Mouse (Mus musculus) forebrain, postnatal 0 days (tissue): ENCODE results near the gene Cmtm2b. TPM values are rescaled to one million over a fixed set of nuclear protein-coding genes. Genes with fewer than 3 reads are reported as not detected.

ENCODE experiments used
- ATAC-seq: fragments of 200-750 bp; cut with Nextera tagmentation; 2 replicates; pipeline ENCODE4 v1.8.0; 2017; ENCODE audit warnings: mild to moderate bottlenecking, moderate library complexity
- DNase-seq: peaks from one replicate; pipeline ENCODE4 v3.0.0-alpha.2; 2015
- H3K27ac ChIP-seq: fragments of 300-500 bp; sonication (generic); 2 replicates; pipeline ENCODE4 v1.5.1; 2014; ENCODE audit warnings: low read depth, mild to moderate bottlenecking, antibody characterized with exemption, low read length, moderate library complexity, mixed read lengths
- H3K27me3 ChIP-seq: fragments of 300-500 bp; sonication (generic); 2 replicates; pipeline ENCODE4 v1.6.1; 2014; ENCODE audit warnings: mild to moderate bottlenecking, low read length, mixed read lengths; ENCODE audit not compliant: insufficient read depth
- H3K36me3 ChIP-seq: fragments of 300-500 bp; sonication (generic); 2 replicates; pipeline ENCODE4 v1.6.1; 2014; ENCODE audit warnings: mild to moderate bottlenecking, moderate library complexity; ENCODE audit not compliant: insufficient read depth
- H3K4me1 ChIP-seq: fragments of 300-500 bp; sonication (generic); 2 replicates; pipeline ENCODE4 v1.6.1; 2014; ENCODE audit warnings: antibody characterized with exemption; ENCODE audit not compliant: insufficient read depth
- H3K4me2 ChIP-seq: fragments of 300-500 bp; sonication (generic); 2 replicates; pipeline ENCODE4 v1.6.1; 2014; ENCODE audit warnings: low read depth, mild to moderate bottlenecking, moderate library complexity
- H3K4me3 ChIP-seq: fragments of 300-500 bp; sonication (generic); 2 replicates; pipeline ENCODE4 v1.5.1; 2014; ENCODE audit warnings: low read depth, low read length, mixed read lengths
- H3K9ac ChIP-seq: fragments of 300-500 bp; sonication (generic); 2 replicates; pipeline ENCODE4 v1.6.1; 2014; ENCODE audit warnings: mild to moderate bottlenecking
- H3K9me3 ChIP-seq: fragments of 300-500 bp; sonication (generic); 2 replicates; pipeline ENCODE4 v1.6.1; 2016; ENCODE audit warnings: low read length
- CTCF ChIP-seq: sonication (generic); IDR thresholded peaks from 2 replicates; pipeline ENCODE4 v1.5.1; 2016; ENCODE audit warnings: antibody characterized with exemption, control low read depth, low read depth
- WGBS: fragments of 180-500 bp; shearing (Covaris S2); extraction: QIAGEN DNeasy Blood & Tissue Kit; methylation state at CpG from one replicate; pipeline ENCODE4 v1.1.7; 2014; 5-methylcytosine and 5-hydroxymethylcytosine counted together
- polyA plus RNA-seq: library from polyadenylated mRNA; unstranded; fragments of >200 nt; fragmentation: Nextera tagmentation; extraction: Ambion mirVana; gene quantifications from 2 replicates; pipeline ENCODE4 v1.2.1, GENCODE M21; 2015
- total RNA-seq: library from RNA; depleted of rRNA; stranded (reverse); fragments of >200 nt; gene quantifications from 2 replicates; pipeline ENCODE4 v1.2.3, GENCODE M21; 2014

Gene Cmtm2b
- total and polyA plus RNA-seq, 2 experiments from 2014 or later, result not detected

- TF ChIP-seq CTCF, result no peak
- H3K27ac ChIP-seq, result no peak overlapping the region
- H3K9ac ChIP-seq, result no peak overlapping the region
- H3K4me2 ChIP-seq, result no peak overlapping the region
- 61% methylated on average over 15 of the region's 15 CpGs for WGBS
- ATAC-seq (no peak), DNase-seq (no peak)
- H3K4me3 ChIP-seq, result no peak overlapping the region
- H3K4me1 ChIP-seq, result no peaks in the 10 kb centered on the region
- peaks cover 12% of the 10 kb centered on the region for H3K36me3 ChIP-seq
- H3K9me3 ChIP-seq, result no peaks in the 10 kb centered on the region
- H3K27me3 ChIP-seq, result no peaks in the 10 kb centered on the region
These were observed 37.9 kb downstream of the Cmtm2b start for GRCm38 (mm10) chr8:104359778-104360456.

GRCm38 (mm10) chr8:104365695-104366094 is 43.7 kb downstream of the Cmtm2b start:
- H3K36me3 ChIP-seq, result no peaks in the 10 kb centered on the region
- H3K4me1 ChIP-seq, result 0 out of 2 replicates have a peak, but pooled peaks cover 10% of the 10 kb centered on the region
- no peak for TF ChIP-seq CTCF
- no peak overlapping the region for H3K4me3 ChIP-seq
- WGBS, result 92% methylated on average over 9 of the region's 9 CpGs
- no peak overlapping the region for H3K27ac ChIP-seq
- no peaks in the 10 kb centered on the region for H3K9me3 ChIP-seq
- ATAC-seq (no peak), DNase-seq (no peak)
- no peaks in the 10 kb centered on the region for H3K27me3 ChIP-seq
- H3K9ac ChIP-seq, result no peak overlapping the region
- H3K4me2 ChIP-seq, result no peak overlapping the region

- 12% methylated on average over 5 of the region's 5 CpGs for WGBS
- Histone ChIP-seq H3K9ac (no peak overlapping the region), H3K4me1 (0 out of 2 replicates have a peak, but pooled peaks cover 10% of the 10 kb centered on the region), H3K36me3 (no peaks in the 10 kb centered on the region), H3K4me3 (no peak overlapping the region), H3K27me3 (no peaks in the 10 kb centered on the region), H3K27ac (no peak overlapping the region), H3K4me2 (no peak overlapping the region), H3K9me3 (no peaks in the 10 kb centered on the region)
- TF ChIP-seq CTCF, result no peak
- ATAC-seq (peak; percentile 66), DNase-seq (no peak)
These were observed 45.4 kb downstream of the Cmtm2b start for GRCm38 (mm10) chr8:104367398-104367797.

GRCm38 (mm10) chr8:104369591-104369990 is 47.6 kb downstream of the Cmtm2b start:
- H3K4me3 ChIP-seq, result no peak overlapping the region
- H3K9ac ChIP-seq, result no peak overlapping the region
- H3K4me2 ChIP-seq, result 0 out of 2 replicates have a peak overlapping the region, but pooled peaks have one; percentile 4
- no peaks in the 10 kb centered on the region for H3K27me3 ChIP-seq
- no peak for DNase-seq
- peak overlapping the region; percentile 40; the same call in 1 of the 2 replicates for H3K27ac ChIP-seq
- TF ChIP-seq CTCF, result no peak
- 65% methylated on average over 12 of the region's 12 CpGs for WGBS
- no peaks in the 10 kb centered on the region for H3K9me3 ChIP-seq
- ATAC-seq, result no peak; the same call in 1 of the 2 replicates
- no peaks in the 10 kb centered on the region for H3K36me3 ChIP-seq
- 0 out of 2 replicates have a peak, but pooled peaks cover 10% of the 10 kb centered on the region for H3K4me1 ChIP-seq

GRCm38 (mm10) chr8:104370071-104370470 is 48.0 kb downstream of the Cmtm2b start:
- Histone ChIP-seq H3K9ac (no peak overlapping the region), H3K9me3 (no peaks in the 10 kb centered on the region), H3K27me3 (no peaks in the 10 kb centered on the region), H3K4me2 (no peak overlapping the region), H3K4me3 (no peak overlapping the region), H3K4me1 (peaks cover 13% of the 10 kb centered on the region), H3K36me3 (no peaks in the 10 kb centered on the region), H3K27ac (no peak overlapping the region)
- WGBS, result 48% methylated on average over 6 of the region's 6 CpGs
- TF ChIP-seq CTCF, result no peak
- DNase-seq, result no peak
- peak; percentile 28; the same call in 1 of the 2 replicates for ATAC-seq

- no peak for DNase-seq
- TF ChIP-seq CTCF, result no peak
- Histone ChIP-seq H3K9ac (no peak overlapping the region), H3K4me2 (no peak overlapping the region), H3K4me3 (no peak overlapping the region), H3K9me3 (no peaks in the 10 kb centered on the region), H3K4me1 (peaks cover 20% of the 10 kb centered on the region), H3K36me3 (no peaks in the 10 kb centered on the region), H3K27ac (no peak overlapping the region), H3K27me3 (no peaks in the 10 kb centered on the region)
- no peak for ATAC-seq
- 93% methylated on average over 6 of the region's 6 CpGs for WGBS
These were observed 49.1 kb downstream of the Cmtm2b start for GRCm38 (mm10) chr8:104371121-104371520.

- Histone ChIP-seq H3K9me3 (no peaks in the 10 kb centered on the region), H3K4me3 (no peak overlapping the region), H3K27ac (no peak overlapping the region), H3K27me3 (no peaks in the 10 kb centered on the region), H3K4me1 (peaks cover 14% of the 10 kb centered on the region), H3K9ac (no peak overlapping the region), H3K4me2 (no peak overlapping the region), H3K36me3 (no peaks in the 10 kb centered on the region)
- peak; percentile 37; the same call in 1 of the 2 replicates for TF ChIP-seq CTCF
- ATAC-seq, result peak; percentile 23; the same call in 1 of the 2 replicates
- no peak for DNase-seq
- 71% methylated on average over 11 of the region's 11 CpGs for WGBS
These were observed 51.7 kb downstream of the Cmtm2b start for GRCm38 (mm10) chr8:104373779-104374178.
